8 mouse cellular contexts compared by ENCODE assay signal in genomic region chrX:107402915-107403912, GRCm38 (mm10). TPM values are rescaled to one million over a fixed set of nuclear protein-coding genes. Genes with fewer than 3 reads are reported as not detected.
DNase-seq lines count a peak whose midpoint lies in the region; ATAC-seq and TF ChIP-seq lines count a peak whose summit lies in the region.

Itm2a (minus strand) TSS chrX:107403376.

- H3K9me3 ChIP-seq in ES-Bruce4 (replicated peaks; ENCODE audit: control insufficient read depth, insufficient read depth, low read length, poor library complexity, severe bottlenecking) = no peaks in the 10 kb centered on the region
- no peaks in the 10 kb centered on the region for H3K9me3 ChIP-seq in forebrain, embryonic 13.5 days (replicated peaks)
- H3K9me3 ChIP-seq in heart, postnatal 0 days (replicated peaks; ENCODE audit: control insufficient read depth, low read length) = no peaks in the 10 kb centered on the region
- H3K9me3 ChIP-seq in lung, postnatal 0 days (ENCODE audit: low read length) = no peaks in the 10 kb centered on the region

- no peak for TF ChIP-seq CTCF in ES-Bruce4 (IDR thresholded peaks at IDR 0.05; ENCODE audit: low read depth, low read length)
- no peak for TF ChIP-seq CTCF in heart, postnatal 0 days (IDR thresholded peaks at IDR 0.05; ENCODE audit: low read depth)
- TF ChIP-seq CTCF in lung, postnatal 0 days (IDR thresholded peaks at IDR 0.05) = no peak

- DNase-seq in heart, postnatal 0 days (ENCODE audit: low spot score) = peak; percentile 26
- DNase-seq in layer of hippocampus, postnatal 10 days (ENCODE audit: low spot score in 2 of 2) = peak; percentile 4 to 14
- DNase-seq in lung, postnatal 0 days (ENCODE audit: low spot score) = peak; percentile 26
- peak; percentile 14 for DNase-seq in ovary, postnatal 10 days (ENCODE audit: low spot score)
- DNase-seq in urinary bladder, postnatal 25 days (ENCODE audit: low spot score) = peak; percentile 6

- H3K27me3 ChIP-seq in ES-Bruce4 (ENCODE audit: control insufficient read depth, insufficient read depth, low read length, poor library complexity, severe bottlenecking) = no peaks in the 10 kb centered on the region
- H3K27me3 ChIP-seq in forebrain, embryonic 13.5 days = no peaks in the 10 kb centered on the region
- no peaks in the 10 kb centered on the region for H3K27me3 ChIP-seq in heart, postnatal 0 days (ENCODE audit: control insufficient read depth, insufficient read depth, low read length)
- no peaks in the 10 kb centered on the region for H3K27me3 ChIP-seq in lung, postnatal 0 days (replicated peaks; ENCODE audit: insufficient read depth, low read length)

- H3K4me1 ChIP-seq in ES-Bruce4 (ENCODE audit: control insufficient read depth, insufficient read depth, low read length) = no peaks in the 10 kb centered on the region
- no peaks in the 10 kb centered on the region for H3K4me1 ChIP-seq in forebrain, embryonic 13.5 days
- no peaks in the 10 kb centered on the region for H3K4me1 ChIP-seq in heart, postnatal 0 days (ENCODE audit: control insufficient read depth, insufficient read depth)
- H3K4me1 ChIP-seq in lung, postnatal 0 days (ENCODE audit: insufficient read depth, low read depth, low read length) = no peaks in the 10 kb centered on the region

- no peak for TF ChIP-seq POLR2A in ES-Bruce4 (IDR thresholded peaks at IDR 0.05; ENCODE audit: insufficient read depth, low read length)

- ATAC-seq in activated CD4-positive, CD25-positive, alpha-beta regulatory T cell, adult 4 months = peak; percentile 70
- ATAC-seq in forebrain, embryonic 13.5 days = peak; percentile 97
- ATAC-seq in heart, postnatal 0 days (ENCODE audit: insufficient read depth, low read depth) = peak; percentile 82
- ATAC-seq in lung, postnatal 0 days = peak; percentile 68

- WGBS in forebrain, embryonic 13.5 days = 20% methylated on average over 27 of the region's 30 CpGs
- 16% methylated on average over 30 of the region's 30 CpGs for WGBS in heart, postnatal 0 days
- 13% methylated on average over 23 of the region's 30 CpGs for WGBS in lung, postnatal 0 days

- no peaks in the 10 kb centered on the region for H3K36me3 ChIP-seq in ES-Bruce4 (ENCODE audit: control insufficient read depth, insufficient read depth, low read length, poor library complexity, severe bottlenecking)
- H3K36me3 ChIP-seq in forebrain, embryonic 13.5 days (ENCODE audit: poor library complexity, severe bottlenecking) = no peaks in the 10 kb centered on the region
- no peaks in the 10 kb centered on the region for H3K36me3 ChIP-seq in heart, postnatal 0 days (replicated peaks; ENCODE audit: control insufficient read depth, insufficient read depth, low read length)
- no peaks in the 10 kb centered on the region for H3K36me3 ChIP-seq in lung, postnatal 0 days (ENCODE audit: insufficient read depth, low read length)

- no peak within 1 kb of the TSS for H3K27ac ChIP-seq in ES-Bruce4 (ENCODE audit: insufficient read depth, low read length)
- H3K27ac ChIP-seq in forebrain, embryonic 13.5 days = no peak within 1 kb of the TSS
- 0 out of 2 replicates have a peak within 1 kb of the TSS, but pooled peaks have one; percentile 22 for H3K27ac ChIP-seq in heart, postnatal 0 days (ENCODE audit: low read depth)
- no peak within 1 kb of the TSS for H3K27ac ChIP-seq in lung, postnatal 0 days (ENCODE audit: low read length)

- H3K9ac ChIP-seq in ES-Bruce4 (ENCODE audit: low read depth, poor library complexity, severe bottlenecking) = peak within 1 kb of the TSS; percentile 60
- peak within 1 kb of the TSS; percentile 58 for H3K9ac ChIP-seq in forebrain, embryonic 13.5 days
- peak within 1 kb of the TSS; percentile 55 for H3K9ac ChIP-seq in heart, postnatal 0 days (replicated peaks; ENCODE audit: low read depth, low read length)
- H3K9ac ChIP-seq in lung, postnatal 0 days (replicated peaks; ENCODE audit: low read depth) = peak within 1 kb of the TSS; percentile 29; the same call in 1 of the 2 replicates

- no peak for TF ChIP-seq EP300 in ES-Bruce4 (IDR thresholded peaks at IDR 0.05; ENCODE audit: insufficient read depth, low read depth, low read length)
- TF ChIP-seq EP300 in heart, postnatal 0 days (IDR thresholded peaks at IDR 0.05; ENCODE audit: low read depth) = no peak
- TF ChIP-seq EP300 in lung, postnatal 0 days (IDR thresholded peaks at IDR 0.05) = no peak

- peak within 1 kb of the TSS; percentile 68 for H3K4me2 ChIP-seq in forebrain, embryonic 13.5 days
- H3K4me2 ChIP-seq in heart, postnatal 0 days (ENCODE audit: low read depth, low read length) = peak within 1 kb of the TSS; percentile 72
- H3K4me2 ChIP-seq in lung, postnatal 0 days (replicated peaks; ENCODE audit: low read depth, low read length) = peak within 1 kb of the TSS; percentile 66

- peak within 1 kb of the TSS; percentile 99 for H3K4me3 ChIP-seq in ES-Bruce4 (ENCODE audit: low read depth, low read length)
- peak within 1 kb of the TSS; percentile 50 for H3K4me3 ChIP-seq in forebrain, embryonic 13.5 days
- H3K4me3 ChIP-seq in heart, postnatal 0 days (ENCODE audit: low read depth, low read length) = peak within 1 kb of the TSS; percentile 64
- peak within 1 kb of the TSS; percentile 46 for H3K4me3 ChIP-seq in lung, postnatal 0 days (ENCODE audit: low read depth, low read length)

RNA-seq across cellular contexts. Expression of gene Itm2a, which starts in this region (rescaled TPM):
- 20.1 and 23.1 TPM in 2 replicates for polyA plus RNA-seq in ES-Bruce4 (2011; ENCODE audit: insufficient read depth, insufficient read length, low read depth, missing spikeins)
- polyA plus RNA-seq in activated CD4-positive, CD25-positive, alpha-beta regulatory T cell, adult 4 months (2017; shearing (Covaris generic)) = 10 to 100 TPM; 68.8 to 87.5 TPM
- 86.9 and 102 TPM in 2 replicates for polyA plus RNA-seq in forebrain, embryonic 13.5 days (2015; fragmentation: Nextera tagmentation; extraction: Ambion mirVana)
- total RNA-seq in heart, postnatal 0 days (2014; rRNA removed; ENCODE audit: low replicate concordance) = 91.1 and 114 TPM in 2 replicates
- polyA plus RNA-seq in heart, postnatal 0 days (2015; fragmentation: Nextera tagmentation; extraction: Ambion mirVana) = 229 and 254 TPM in 2 replicates
- total RNA-seq in layer of hippocampus, postnatal 10 days (2021) = 10 to 100 TPM; 54.0 to 60.7 TPM
- 258 and 280 TPM in 2 replicates for polyA plus RNA-seq in lung, postnatal 0 days (2015; fragmentation: Nextera tagmentation; extraction: Ambion mirVana)

Comparison
In these comparisons a context has a peak if more than half of its experiments do, and no peak if none do; other contexts are left out.
1. H3K4me3 ChIP-seq: peak in every context shown above with its lines; median percentile 99 in ES-Bruce4; 64 in heart, postnatal 0 days; 50 in forebrain, embryonic 13.5 days; 46 in lung, postnatal 0 days.